Mouse (Mus musculus): ENCODE measurements around the gene Cfd. TPM values are rescaled to one million over a fixed set of nuclear protein-coding genes. Genes with fewer than 3 reads are reported as not detected.

Cfd gene
- 10 to 100 TPM in 1 of 2 experiments, 1 to 10 TPM in 1; 3.2 to 12.0 TPM for total RNA-seq (2021)

- intact Hi-C loops (cut with DNase I) = no loop called here
- DNase-seq = no peak
Measured at GRCm38 (mm10) chr10:79890670-79891069, at the start of gene Cfd. Gene Cfd, plus strand, starts transcription at chr10:79890853.

DNA sequence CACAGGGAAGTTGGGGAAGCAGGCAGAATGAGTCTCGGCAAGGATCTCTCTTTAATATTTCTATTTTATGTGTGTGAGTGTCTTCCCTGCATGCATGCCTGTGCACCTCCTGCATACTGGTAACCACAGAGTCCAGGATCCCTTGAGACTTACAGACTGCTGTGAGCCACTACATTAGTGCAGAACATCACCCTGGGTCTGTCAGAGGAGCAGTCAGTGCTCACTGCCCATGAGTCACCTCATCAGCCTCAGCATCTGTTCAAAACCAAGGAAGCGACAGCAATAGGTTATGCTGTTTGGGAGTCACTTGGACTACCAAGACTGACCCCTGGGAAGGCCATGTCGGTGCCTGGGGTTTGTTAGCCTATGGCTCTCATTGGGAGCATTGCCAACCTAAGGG, 48.3 kb upstream of the Cfd start:
- no peak for DNase-seq
- intact Hi-C loops (cut with DNase I) = no loop called here

GRCm38 (mm10) chr10:79843476-79843875, 47.2 kb upstream of the Cfd start:
- DNase-seq = no peak
- intact Hi-C loops (cut with DNase I) = no loop called here

GRCm38 (mm10) chr10:79846553-79846952, 44.1 kb upstream of the Cfd start:
- intact Hi-C loops (cut with DNase I) = no loop called here

GRCm38 (mm10) chr10:79849941-79850628, 40.6 kb upstream of the Cfd start:
- intact Hi-C loops (cut with DNase I) = no loop called here
- no peak for DNase-seq

More at GRCm38 (mm10) chr10:79846553-79846952, 44.1 kb upstream of the Cfd start:
- no peak for DNase-seq

- DNase-seq = no peak
- intact Hi-C loops (cut with DNase I) = no loop called here
Measured at GRCm38 (mm10) chr10:79851653-79852052, 39.0 kb upstream of the Cfd start.

DNA sequence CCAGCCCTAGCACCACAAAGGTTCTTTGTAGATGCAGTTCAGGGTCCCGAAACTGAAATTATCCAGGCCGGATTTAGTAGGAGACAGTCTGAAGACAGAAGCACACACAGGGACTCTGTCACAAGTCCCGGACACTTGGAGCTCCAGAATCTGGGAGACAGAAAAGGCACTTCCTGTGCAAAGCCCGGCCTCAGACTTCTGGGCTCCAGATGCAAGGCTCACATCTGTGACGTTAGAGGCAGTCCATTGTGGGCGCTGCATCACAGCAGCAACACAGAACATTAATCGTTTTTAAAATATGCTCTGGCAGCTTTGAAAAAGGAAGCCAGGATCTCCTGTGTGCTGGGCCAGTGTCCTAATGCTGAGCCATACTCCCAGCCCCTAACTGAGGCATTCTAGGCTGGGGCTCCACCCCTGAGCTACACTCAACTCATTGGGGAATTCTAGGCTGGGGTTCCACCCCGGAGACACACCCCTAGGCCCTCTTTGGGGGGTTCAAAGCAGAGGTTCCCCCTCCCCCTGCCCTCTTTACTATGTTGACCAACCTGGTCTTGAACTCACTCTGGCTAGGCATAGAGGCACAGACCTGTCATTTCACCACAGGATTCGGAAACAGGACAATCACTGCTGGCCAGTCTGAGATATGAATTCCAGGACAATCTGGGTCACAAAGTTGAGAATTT, 38.4 kb upstream of the Cfd start:
- intact Hi-C loops (cut with DNase I) = no loop called here
- DNase-seq = peak; percentile 68

DNA sequence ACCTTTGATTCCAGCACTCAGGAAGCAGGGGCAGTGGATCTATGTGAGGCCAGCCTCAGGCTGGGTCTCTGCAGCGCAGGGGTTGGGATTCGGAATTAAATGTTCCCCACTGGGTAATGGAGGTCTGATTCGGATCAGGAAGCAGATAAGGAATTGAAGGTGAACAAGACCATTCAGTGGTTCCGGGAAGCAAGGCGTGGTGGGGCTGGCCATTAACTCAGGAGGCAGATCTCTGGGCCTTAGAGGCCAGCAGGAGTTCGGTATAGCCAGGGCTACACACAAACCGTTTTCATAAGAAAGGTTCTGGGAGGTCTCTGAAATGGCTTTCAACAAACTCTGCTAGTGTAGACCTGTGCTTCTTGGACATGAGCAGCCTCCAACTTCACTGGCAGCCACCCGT, 37.8 kb upstream of the Cfd start:
- no peak for DNase-seq
- intact Hi-C loops (cut with DNase I) = loop anchor here (1.0 kb wide), 1 partner anchor 12 kb away; no protein-coding TSS in a partner anchor

DNA sequence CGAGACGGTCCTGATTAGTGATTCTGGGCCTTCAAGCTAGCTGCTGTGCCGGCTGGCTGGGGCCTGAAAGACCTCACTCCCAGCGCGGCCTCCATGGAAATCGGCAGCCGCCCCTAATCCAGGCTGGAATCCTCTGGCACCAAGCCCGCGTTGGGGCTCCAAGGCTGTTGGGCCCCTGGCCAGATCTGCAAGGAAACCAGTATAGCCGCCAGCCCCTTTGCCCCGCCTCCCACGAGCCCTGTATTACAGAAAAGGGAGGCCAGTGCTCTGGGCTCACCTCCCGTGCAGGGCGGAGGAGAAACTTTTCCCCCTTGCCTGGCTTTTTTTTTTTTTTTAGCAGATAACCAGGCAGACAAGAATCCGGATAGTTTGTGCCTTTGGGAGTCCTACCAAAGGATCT, 37.3 kb upstream of the Cfd start:
- intact Hi-C loops (cut with DNase I) = loop anchor here (1.0 kb wide), 1 partner anchor 12 kb away; no protein-coding TSS in a partner anchor
- peak; percentile 99 for DNase-seq

DNA sequence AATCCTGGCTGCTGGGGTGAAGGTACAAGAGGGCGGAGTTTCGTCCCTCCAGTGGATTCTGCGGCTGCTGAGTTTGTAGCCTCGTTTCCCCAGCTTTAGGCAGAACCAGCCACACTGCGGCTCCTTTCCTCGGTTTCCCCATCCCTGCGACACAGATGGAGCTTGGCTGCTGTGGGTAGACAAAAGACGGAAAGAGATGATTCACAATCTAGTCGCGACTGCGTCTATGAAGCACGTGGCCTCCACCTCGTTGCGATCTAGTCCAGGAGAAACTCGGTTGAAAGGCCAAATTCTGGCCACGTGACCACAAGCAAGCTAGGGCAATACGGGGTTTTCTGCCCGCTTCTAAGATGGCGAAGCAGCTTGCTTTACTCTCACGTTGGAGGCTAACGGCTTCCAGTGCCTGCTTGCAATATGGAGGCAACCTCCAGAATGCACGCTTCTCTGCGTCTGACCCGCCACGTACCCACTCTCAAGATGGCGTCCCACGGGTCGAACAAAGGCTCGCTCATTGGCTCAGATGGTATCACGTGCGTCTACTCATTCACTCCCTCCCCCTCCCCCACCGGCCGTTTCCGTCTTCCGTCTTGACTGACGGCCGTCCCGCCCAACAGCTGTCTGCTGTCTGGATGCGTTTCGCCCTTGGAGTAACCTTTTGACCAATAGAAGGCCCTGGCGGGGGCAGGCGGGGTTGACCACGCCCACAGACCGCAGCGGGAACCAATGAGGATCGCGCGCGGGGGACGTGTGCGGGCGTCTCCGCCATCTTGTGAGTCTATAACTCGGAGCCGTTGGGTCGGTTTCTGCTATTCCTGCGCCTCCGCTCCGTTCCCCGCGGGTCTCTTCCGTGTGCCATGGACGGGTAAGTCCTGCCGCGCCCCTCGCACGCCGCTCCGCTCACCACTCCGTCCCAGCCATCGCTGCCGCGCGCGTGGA, 36.5 kb upstream of the Cfd start, which contains the start of gene Ptbp1:
Gene Ptbp1, plus strand, starts transcription at position 568 of the 936 bp plus-strand sequence.
- intact Hi-C loops (cut with DNase I) = loop anchor here (1.0 kb wide), 1 partner anchor 13 kb away; no protein-coding TSS in a partner anchor
- peak; percentile 99 to 100 for DNase-seq

GRCm38 (mm10) chr10:79854801-79855541, 35.7 kb upstream of the Cfd start:
- peak; percentile 78 to 80 for DNase-seq
- intact Hi-C loops (cut with DNase I) = loop anchor here (5.0 kb wide), 1 partner anchor 287 kb away; the partner anchor contains the start of gene Cbarp

DNA sequence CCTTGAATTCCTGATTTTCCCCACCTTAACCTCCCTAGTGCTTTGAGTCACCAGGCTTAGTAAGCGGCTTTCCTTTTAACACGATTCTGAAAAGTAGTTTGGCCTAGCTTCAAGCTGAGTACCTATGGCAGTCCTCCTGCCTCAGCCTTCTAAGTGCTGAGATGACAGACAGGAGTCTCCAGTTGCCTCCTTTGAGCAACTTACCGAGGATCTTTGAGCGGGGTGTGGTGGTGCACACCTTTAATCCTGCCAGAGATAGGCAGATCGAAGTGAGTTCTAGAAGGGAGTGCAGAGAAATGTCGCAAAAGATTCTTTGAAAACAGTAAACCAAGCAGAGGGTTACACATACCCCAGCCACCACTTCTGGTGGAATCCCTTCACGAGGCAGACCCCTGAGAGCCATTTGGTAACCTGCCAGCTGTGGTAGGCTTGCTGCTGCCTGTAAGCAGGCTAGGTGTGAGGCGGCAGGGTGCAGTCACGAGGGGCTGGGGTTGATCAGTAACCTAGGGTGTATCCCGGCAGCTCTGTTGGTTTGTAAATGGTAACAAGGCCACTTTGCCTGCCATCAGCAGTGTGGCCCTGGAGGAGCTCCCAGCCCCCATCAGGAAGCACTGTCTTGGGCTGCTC, 35.0 kb upstream of the Cfd start:
- intact Hi-C loops (cut with DNase I) = loop anchor here (5.0 kb wide), 1 partner anchor 287 kb away; the partner anchor contains the start of gene Cbarp
- DNase-seq = no peak

DNA sequence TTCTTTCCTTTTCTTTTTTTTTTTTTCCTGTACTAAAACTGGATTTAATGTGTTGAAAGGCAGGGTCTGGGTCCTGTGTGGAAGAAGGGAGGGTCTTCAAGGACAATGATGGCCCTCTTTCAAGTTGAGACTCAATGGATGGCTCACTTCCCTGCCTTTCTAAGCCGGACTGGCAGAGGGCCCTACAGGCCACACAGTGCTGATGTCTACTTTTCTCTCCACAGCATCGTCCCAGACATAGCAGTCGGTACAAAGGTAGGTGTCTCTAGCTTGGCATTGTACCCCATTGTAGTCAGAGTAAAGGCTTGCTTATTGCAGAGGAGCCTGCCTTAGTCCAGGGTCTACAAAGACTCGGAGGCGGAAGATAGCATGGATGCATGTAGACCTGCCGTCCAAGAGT, 34.4 kb upstream of the Cfd start:
- intact Hi-C loops (cut with DNase I) = loop anchor here (5.0 kb wide), 1 partner anchor 286 kb away; the partner anchor contains the start of gene Cbarp
- no peak for DNase-seq

DNA sequence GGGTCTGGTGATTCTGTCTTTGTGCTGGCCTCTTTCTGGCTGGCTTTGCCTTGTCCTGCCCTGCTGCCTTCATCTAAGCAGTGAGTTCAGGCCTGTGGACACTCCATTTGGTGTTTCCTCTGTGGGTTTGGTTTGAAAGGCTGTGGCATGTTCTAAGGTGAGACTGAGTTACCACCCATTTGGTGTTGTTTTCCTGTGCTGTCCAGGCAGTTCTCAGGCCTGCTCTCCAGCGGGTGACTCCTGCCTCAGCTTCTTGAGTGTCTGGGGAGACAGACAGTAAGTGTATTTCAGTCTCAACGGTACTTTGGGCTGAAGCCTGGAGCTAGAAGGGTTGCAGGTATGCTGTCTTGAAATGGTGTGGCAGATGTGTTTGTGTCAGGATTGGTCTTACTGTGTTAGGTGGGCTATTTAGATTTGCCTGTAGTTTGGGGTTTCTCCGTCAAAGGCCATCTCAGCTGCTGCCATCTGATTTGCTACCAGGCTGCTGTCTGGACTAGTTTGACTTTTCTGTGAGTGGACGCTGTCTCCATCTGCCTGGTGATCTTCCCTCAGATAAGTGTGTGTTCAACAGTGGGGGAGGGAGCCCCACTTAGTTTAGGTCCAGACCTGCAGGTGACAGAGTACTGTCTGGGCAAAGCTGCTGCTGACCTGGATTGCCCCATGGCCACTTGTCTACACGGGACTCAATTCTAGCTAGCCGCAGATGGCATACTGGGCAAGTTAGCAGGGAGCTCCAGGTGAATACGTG, 33.8 kb upstream of the Cfd start:
- intact Hi-C loops (cut with DNase I) = loop anchor here (5.0 kb wide), 1 partner anchor 285 kb away; the partner anchor contains the start of gene Cbarp
- DNase-seq = no peak

DNA sequence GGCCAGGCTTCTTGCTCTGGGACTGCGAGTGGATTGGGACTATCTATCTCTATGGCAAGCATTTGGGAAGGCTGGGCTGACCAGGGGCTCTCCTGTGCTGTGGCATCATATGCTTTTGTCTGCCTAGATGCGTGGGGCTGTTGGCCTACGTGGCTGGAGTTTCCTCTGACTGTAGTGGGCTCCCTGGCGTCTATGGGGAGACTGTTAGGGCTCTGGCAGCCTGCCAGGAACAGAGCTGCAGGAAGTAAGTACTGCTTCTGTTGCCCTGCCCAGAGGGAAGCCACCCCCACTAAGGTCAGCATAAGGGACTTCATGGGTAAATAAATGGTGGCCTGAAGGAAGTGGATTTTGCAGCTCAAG, 33.2 kb upstream of the Cfd start:
- peak; percentile 77 to 81 for DNase-seq
- intact Hi-C loops (cut with DNase I) = loop anchor here (5.0 kb wide), 1 partner anchor 285 kb away; the partner anchor contains the start of gene Cbarp

- intact Hi-C loops (cut with DNase I) = loop anchor here (5.0 kb wide), 1 partner anchor 284 kb away; the partner anchor contains the start of gene Cbarp
- no peak for DNase-seq
Measured at GRCm38 (mm10) chr10:79857894-79858293, 32.8 kb upstream of the Cfd start.

GRCm38 (mm10) chr10:79858416-79859074, 32.1 kb upstream of the Cfd start:
- intact Hi-C loops (cut with DNase I) = loop anchor here (5.0 kb wide), 1 partner anchor 284 kb away; the partner anchor contains the start of gene Cbarp
- peak; percentile 86 to 88 for DNase-seq

DNA sequence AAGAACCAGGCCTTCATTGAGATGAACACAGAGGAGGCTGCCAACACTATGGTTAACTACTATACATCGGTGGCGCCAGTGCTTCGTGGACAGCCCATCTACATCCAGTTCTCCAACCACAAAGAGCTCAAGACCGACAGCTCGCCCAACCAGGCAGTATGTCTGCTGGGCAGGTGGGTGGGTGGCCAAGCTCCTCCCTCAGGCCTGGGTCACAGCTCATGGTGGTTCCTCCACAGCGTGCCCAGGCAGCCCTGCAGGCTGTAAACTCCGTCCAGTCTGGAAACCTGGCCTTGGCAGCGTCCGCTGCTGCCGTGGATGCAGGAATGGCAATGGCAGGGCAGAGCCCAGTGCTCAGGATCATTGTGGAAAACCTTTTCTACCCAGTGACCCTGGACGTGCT, 31.5 kb upstream of the Cfd start:
- intact Hi-C loops (cut with DNase I) = loop anchor here (5.0 kb wide), 1 partner anchor 283 kb away; the partner anchor contains the start of gene Cbarp
- peak in 1 of 2 experiments; percentile 54 for DNase-seq
